Mouse (Mus musculus): ENCODE measurements around the gene Ate1.
A peak's percentile ranks its signal among the peaks of the same experiment; 100 is the strongest.
"Not testable (repeated sequence)": the region's sequence is repeated elsewhere in the genome, so short reads cannot be mapped to it uniquely, and the experiment has no call there.

Gene Ate1

DNA sequence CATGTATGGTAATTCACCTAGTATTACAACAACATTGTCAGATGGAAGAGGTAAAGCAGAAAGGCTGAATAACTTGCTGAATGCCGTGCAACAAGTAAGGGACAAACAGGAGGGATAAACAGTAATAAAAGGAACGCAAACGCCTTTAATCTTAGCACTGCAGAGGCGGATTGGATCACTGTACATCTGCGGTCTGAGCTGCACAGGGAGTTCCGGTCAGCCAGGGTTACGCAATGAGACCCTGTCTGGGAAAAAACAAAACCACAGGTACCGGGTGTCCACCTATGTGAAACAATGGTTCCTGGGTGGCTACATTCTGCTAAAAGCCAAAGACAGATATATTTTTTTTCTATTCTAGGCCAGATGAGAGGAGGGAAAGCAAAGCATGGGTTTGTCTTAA lies 3.3 kb upstream of the Ate1 start:
- DNase-seq (ENCODE audit: low spot score), result no peak

DNA sequence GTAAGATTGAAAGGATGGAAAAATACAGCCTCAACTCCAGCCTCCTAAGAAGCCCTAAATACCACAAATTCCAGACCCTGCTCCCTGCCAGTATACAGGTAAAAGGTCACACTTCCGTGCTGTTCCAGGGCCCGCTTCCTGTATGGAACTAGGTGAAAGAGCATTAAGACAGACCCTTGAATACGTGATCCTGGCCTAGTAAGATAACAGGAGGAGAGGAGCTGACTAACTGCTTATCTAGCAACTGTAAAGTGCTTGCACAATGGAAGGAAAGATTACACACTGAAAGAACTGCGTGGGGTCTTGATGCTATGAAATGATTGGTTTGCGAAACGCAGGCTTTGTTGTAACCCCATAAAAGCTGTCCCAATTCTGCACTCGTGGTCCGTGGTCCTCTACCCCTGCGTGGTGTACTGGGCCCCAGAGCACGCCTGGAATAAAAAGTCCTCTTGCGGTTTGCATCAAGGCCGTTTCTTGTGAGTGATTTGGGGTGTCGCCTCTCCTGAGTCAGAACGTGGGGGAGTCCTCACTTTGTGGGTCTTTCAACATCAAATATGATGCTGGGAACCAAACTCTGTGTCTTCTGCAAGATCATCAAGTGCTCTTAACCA lies 748 bp upstream of the Ate1 start:
- no peak for DNase-seq (ENCODE audit: low spot score)

DNA sequence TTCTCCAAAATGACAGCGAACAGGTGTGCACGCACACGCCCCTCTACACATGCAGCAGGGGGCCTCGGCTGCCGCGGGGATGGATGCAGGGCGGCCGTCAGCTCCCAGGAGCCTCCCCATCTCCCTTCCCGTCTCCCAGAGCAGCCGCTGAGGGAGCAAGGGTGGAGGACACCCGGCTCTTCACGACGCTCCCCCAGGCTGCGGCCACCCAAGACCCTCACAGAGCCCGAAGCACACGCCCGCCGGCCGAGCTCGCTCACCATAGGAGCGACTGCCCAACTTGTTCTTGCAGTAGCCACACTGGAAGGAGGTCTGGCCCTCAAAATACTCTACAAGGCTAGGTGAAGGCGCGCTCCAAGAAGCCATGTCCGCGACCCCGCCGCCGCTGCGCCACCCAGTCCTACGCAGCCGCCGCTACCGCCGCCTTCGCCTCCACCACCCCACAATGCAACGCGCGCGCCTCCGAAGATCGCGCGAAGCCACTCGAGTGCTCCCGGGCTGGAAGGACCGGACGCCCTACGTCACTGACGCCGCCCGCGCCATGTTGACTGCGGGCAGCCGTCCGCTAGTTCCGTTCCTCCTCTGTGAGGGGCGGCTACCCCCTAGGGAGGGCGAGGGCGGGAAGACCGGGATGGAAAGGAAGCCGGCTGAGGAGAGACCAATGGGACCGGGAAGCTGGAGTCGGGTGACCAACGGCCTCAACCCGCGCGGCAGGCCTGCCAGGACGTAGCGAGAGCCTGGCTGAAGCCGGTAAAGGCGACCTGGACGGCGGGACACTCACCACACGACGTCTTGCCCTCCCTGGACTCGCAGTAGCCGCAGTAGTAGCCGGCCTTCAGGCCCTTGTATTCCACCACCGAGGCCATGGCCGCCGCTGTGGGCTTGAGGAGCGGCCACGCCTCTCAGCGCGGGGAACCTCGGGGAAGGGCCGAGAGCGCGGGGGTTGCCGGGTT lies 797 bp downstream of the Ate1 start:
- peak; percentile 99 for DNase-seq (ENCODE audit: low spot score)

DNA sequence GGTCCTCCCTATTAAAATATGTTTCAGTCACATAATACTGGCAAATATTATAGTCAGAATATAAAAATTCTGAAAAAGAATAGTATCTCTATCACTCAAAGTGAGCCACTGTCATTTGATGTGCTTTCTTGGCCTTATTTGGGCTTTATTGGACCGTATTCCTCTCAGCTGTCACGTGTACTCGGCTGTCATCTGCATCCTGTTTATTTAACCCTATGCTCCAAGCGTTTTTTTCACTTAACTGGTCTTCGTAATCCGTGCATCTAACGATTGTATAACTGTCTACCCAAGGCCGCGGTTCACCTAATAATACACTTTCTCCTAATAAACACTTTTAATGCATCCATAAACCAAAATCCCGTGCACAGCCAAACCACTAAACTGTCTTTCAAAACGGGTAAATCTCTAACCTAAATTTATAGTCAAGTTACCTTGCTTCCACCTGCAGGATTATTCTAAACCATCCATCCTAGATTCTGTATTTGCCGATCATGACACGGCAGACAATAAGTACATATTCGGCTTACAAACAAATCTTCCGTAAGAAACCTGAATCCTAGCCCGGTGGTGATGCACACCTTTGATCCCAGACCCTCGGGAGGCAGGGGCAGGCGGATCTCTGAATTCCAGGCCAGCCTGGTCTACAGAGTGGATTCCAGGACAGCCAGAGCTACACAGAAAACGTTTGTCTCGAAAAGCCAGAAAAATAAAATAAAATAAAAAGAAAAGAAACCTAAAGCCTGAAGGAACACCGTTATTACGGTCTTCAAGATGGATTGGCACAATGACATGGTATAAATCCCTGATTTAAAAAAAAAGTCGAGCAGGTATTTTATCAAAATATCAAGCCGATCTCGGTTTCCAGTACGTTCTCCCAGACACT lies 1.7 kb downstream of the Ate1 start:
- no peak for DNase-seq (ENCODE audit: low spot score)

DNA sequence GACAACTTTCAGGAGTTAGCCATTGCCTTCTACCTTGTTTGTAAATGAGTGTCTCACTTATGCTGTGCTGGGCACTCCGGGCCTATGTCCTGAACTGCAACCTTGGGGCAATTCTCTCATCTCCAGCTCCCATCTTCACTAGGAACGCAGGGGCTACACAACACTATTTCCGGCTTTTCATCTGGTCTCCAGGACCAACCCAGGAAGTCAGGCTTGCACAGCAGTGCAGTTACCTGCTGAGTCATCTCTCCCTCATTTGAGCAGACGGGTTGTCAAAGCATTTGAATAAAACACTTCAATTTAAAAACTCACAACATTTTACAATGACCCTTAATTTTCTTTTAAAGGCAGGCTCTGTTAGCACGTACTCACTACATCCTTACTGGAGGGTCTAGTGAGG lies 9.9 kb downstream of the Ate1 start:
- no peak for DNase-seq (ENCODE audit: low spot score)

DNA sequence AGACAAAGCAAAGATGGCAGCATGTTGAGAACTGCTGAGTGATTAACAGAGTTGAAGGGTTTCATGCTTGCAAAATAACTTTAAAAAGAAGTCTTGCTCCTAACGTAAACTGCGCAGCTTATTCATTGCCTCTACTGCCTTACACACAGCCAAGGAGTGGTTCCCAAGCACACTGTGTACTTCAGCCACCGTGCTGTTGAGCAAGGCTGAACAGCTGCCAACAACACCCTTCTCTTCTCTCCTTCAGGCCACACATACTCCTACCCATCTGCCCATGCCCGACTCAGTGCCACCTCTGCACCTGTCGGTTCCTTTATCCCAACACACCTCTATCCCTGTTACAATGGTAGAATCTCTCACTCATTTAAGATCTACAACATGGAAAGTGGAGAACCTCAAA lies 17.2 kb downstream of the Ate1 start:
- no peak for DNase-seq (ENCODE audit: low spot score)

DNA sequence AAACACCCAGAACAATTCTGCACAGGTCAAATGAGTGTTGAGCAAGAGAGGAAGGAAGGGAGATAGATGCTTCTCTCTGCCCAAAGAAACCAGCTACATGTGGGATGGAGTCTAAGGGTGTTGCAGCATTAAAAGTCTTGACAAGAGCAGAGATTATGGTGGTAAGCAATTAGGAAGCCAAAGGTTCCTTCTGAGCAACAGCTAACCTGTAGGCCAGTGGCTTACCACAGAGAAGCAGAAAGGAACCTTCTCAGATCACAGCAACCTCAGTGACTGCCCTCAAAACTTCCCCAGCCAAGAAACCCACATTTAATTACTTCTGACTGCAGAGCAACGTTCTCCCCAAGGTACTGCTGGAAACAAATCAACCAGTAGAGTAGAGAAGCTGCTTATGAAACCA lies 18.7 kb downstream of the Ate1 start:
- no peak for DNase-seq (ENCODE audit: low spot score)

DNA sequence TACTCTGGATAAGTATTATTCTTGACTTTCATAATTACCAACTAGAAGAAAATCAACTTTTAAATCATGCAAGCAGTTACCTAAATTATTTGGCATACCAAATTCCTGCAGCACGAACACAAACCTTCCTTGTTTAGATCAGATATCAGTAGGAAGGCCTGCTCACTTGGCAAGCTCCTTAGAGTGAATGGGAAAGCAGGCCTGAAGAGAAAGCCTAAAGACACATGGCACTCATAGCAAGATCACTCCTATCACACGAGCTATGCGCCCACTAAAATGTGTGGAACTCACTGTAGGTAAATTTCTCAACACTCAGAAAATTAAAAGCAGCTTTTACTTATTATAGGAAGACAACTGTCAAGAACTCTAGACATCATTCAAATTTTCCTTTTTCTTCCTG lies 26.8 kb downstream of the Ate1 start:
- no peak for DNase-seq (ENCODE audit: low spot score)

DNA sequence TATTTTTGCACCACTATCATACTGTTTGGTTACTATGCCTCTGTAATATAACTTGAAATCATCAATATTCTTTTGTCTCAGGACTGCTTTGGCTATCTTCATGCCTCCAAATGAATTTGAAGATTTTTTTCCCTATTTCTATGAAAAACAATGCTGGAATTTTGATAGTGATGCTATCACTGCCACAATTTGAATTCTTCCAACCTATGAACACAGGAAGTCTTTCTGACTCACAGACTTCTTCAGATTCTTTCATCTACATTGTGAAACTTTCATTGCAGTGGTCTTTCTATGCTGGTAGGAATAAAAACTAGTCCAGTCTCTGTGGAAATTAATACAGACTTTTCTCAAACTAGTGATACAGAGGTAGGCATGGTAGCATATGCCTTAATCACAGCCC lies 28.1 kb downstream of the Ate1 start:
- DNase-seq (ENCODE audit: low spot score), result no peak

DNA sequence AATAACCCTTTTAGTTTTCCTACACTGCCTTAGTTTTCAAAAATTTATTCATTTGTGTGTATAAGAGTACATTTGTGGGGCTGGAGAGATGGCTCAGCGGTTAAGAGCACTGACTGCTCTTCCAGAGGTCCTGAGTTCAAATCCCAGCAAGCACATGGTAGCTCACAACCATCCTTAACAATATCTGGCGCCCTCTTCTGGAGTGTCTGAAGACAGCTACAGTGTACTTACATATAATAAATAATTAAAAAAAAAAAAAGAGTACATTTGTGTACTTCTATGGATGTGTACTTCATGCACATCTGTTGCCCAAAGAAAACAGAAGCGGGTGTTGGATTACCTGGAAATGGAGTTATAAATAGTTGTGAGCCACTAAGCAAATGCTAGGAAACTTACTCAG lies 41.2 kb downstream of the Ate1 start:
- not testable (repeated sequence) for DNase-seq (ENCODE audit: low spot score)

DNA sequence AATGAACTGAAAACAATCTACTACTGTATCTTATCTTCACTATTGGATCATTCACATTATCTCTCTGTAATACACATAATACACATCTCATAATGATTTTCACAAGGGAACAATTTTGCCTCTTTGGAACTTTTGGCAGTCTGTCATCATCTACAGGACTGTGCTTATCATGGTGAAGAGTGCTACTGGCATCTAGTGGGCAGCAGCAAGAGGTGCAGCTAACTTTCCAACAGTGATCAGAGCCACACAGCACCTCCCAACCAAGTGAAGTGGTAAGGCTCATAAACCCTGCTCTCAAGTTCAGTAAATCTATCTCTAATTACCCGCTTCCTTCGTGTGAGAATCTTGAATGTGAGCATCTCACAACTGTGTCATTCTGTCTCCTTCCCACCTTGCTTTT lies 44.2 kb downstream of the Ate1 start:
- peak; percentile 61 for DNase-seq (ENCODE audit: low spot score)

DNA sequence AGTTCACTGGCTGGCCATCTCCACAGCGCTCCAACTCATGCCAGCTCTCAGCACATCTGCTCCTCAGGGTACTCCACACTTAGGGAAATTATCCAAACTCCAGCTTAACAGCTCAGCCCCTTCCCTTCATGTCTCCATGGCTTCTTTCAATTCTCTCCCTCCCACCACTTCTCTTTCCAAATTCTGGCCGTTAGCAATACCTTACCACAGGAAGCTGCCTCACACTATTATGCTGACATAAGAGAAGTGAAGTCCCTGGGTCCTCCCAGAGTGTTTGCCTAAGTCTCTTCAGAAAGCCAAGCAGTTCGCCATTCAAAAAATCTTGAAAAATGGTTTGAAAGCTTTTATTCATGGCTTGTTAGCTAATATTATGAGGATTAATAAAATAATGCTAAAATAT lies 46.3 kb downstream of the Ate1 start:
- no peak for DNase-seq (ENCODE audit: low spot score)

DNA sequence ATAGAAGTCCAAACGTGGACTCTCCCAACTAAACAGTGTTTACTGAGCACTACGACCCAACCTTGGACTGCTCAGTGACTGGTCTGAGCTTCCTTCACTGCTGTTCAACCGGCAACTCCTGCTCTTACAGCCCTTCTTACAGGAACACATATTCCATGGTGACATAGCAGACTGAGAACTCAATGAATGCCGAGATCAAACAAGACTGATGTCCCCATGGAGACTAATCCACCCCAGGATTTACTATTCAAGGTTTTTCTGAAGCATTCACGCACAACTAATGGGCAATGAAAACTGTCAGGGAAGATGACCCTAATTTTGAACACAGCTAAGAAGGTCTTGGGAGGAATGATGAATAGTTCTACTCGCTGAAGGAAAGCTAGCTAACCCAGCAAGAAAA lies 47.5 kb downstream of the Ate1 start:
- DNase-seq (ENCODE audit: low spot score), result no peak

DNA sequence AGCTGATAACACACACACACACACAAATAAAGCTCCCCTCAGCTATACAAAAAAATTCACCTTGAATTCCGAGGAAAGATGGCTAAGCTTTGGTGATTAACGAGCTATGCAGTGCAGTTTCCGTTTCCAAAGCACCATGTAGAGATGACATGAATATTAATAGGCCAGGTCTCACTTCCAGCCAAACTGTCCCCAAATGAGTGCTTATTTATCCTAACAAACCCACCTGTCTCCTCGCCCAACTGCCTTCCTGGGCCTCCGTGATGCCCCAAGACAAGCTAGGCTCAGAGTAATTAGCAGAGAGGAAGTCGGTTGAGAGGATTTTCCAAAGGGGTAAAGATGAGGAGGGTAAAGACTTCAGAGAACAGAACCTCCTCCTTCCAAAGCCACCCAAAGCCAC lies 49.1 kb downstream of the Ate1 start:
- no peak for DNase-seq (ENCODE audit: low spot score)

DNA sequence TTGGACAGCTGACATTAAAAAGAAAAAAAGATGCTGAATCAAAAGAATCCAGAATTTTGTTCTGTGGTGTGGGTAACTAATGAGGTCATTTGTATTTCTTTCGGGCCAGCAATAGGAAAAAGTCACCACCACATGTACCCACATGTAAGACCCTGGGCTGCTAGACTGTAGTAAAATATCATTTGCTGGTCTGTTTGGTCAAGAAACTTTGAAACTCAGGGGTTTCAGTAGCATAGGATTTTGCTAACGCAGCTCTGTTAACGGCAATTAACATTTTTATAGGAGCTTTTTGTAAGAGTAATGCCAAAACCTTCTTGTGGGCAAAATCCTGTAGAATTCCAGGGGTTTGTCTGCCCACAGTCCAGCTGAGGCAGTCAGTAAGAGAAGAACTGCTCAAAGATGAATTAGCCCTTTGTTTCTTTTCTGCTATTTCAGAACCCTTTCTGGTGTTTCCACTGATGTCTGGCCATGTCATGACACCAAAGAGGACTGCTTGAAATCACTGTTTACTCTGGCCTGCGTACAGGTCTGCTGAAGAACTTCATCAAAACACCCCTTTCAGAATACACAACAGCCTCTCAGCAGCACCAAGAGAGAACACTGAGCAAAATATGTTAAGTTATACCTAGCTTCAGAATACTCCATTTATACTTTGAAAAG lies 64.5 kb downstream of the Ate1 start:
- no peak for DNase-seq (ENCODE audit: low spot score)

DNA sequence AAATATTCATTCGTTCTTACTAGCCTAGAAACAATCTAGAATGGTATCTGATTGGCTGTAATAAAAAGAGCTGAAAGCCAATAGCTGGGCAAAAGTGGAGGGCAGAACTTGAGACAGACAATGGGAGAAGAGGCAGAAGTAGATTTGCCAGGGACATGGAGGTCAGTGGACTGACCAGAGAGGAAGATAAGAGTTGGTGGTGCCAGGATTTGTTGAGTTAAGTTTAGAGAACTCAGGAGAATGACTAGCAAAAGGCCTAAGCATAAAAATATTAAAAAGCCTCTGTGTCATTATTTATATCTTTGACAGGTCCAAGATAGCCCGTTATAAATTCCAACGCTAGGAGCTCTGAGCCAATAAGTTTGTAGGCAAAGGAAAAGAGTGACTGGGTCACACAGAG lies 65.9 kb downstream of the Ate1 start:
- DNase-seq (ENCODE audit: low spot score), result no peak

DNA sequence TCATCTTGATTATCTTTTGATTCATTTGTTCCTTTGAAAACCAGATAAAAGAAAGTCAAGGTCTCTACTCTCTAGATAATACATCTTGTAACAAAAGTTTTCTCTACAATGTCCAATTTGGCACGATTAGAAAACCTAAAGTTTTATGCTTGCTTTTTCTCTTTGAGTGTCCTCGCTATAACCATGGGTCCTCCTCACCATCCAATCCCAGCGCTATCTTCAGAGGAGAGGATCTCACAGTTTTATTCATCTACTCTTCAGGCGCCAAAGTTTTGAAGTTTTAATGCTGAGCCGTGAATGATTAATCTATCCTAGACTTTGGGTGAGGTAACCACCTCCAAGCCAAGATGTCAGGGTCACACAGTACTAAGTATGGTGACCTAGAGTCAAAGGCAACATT lies 84.4 kb downstream of the Ate1 start:
- no peak for DNase-seq (ENCODE audit: low spot score)

DNA sequence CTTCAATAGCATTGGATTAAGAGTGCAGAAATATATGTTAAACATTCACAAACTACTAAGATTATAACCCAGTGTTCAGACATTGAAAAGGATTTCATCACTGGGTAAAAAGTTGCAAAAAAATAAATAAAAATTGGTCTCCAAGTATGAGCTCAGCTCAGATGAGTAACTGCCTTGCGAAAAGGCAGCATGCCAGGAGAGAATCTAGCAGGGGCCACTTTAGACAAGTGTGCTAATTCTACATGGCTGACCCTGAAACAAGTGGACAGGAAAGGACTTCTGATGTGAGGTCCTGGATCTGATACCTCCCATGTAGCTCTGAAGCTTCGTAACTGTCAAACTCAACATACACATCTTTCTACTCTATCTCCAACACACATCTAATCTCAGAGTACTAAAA lies 88.0 kb downstream of the Ate1 start:
- DNase-seq (ENCODE audit: low spot score), result no peak

DNA sequence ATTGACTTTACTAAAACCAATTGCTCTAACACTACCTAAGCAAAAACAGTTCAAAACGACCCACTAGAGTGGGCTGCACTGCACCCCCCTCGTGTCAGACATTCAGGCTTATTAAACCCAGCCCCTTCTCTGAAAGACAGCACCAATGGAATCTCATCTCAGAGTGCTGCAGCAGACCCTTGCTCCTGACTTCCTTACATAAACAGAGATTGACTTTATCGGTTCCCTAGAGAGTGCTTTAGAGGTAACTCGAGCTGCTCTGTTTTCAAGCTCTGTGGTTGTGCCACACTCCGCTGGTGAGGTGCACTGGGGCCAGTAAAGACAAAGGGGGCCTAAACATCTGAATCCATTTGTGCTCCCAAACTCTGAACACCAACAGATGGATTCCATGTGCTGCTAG lies 93.6 kb downstream of the Ate1 start:
- DNase-seq (ENCODE audit: low spot score), result no peak

DNA sequence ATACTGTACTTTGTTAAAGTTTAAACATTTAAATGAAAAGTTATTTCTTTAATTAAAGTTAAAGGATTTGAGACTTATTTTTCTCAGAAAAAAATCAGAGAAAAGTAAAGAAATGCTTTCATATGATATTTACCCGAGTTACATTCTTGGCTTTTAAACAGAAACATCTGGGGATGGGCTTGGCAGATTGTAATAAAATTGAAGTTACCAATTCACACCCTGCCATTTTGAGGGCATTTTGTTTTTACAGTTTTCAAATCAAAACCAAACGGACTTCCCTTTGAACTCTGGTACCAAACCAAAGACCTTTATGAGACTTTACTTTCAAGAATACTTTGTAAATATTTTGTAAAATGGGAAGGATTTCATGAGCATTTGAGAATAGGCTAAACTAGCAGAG lies 94.2 kb downstream of the Ate1 start:
- DNase-seq (ENCODE audit: low spot score), result no peak

DNA sequence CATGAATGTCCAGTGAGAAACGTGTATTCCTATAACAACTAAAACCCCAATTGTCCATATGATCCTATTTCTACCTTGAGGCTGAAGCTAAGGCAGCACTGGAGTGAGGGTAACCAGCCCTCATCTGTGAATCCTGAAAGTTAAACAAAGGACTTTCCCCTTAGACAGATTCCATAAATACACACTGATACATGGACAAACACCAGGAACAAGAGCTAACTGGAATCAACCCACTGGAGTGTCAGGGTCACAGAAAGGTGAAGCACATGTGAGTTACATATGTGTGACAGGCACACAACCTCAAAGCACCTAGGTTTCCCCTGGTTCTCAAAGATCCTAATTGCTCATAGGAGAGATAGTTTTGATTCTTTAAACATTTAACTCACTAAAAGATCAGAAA lies 100.2 kb downstream of the Ate1 start:
- DNase-seq (ENCODE audit: low spot score), result no peak

DNA sequence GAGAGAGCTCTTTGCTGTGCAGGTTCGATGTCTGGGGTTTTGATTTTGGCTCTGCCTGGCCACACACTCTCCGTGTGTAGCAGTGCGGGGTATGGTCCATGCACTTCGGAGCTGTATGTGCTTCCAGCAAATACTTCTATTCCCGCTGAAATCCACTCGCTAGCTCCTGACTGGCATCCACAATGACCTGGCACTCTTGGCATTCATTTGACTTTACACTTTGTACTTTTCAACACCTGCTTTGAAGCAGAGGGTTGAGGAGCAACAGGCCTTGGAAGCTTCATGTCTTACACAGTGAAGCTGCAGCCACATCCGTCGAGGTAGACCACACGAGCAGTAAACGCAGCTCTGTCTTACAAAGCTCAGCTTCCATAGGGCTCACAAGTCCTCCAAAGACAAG lies 112.5 kb downstream of the Ate1 start:
- DNase-seq (ENCODE audit: low spot score), result no peak

All from testis, postnatal 10 days (tissue).